Mouse (Mus musculus) hematopoietic stem cell, adult 5-6 weeks (primary cell): ENCODE measurements at regions not wholly inside any gene's neighbourhood (a gene's known extent, or its start where the extent isn't known, plus 50 kb on each side); places are given as distances from the start of the nearest gene placed in this dataset.
A peak's percentile ranks its signal among the peaks of the same experiment; 100 is the strongest.

Source experiments
- ATAC-seq, 2 experiments: fragments of 125-278 bp in 1 of 2; replicated peaks in 1 of 2; 2 replicates each; pipeline ENCODE4 v1.8.0; 2016 to 2017; ENCODE audit warnings: inconsistent platforms in 2 of 2, mild to moderate bottlenecking in 2 of 2, moderate number of reproducible peaks in 2 of 2, low read depth in 1 of 2, moderate TSS enrichment in 1 of 2; ENCODE audit not compliant: low FRiP score in 2 of 2, poor library complexity in 2 of 2, severe bottlenecking in 2 of 2, insufficient read depth in 1 of 2, low TSS enrichment in 1 of 2

DNA sequence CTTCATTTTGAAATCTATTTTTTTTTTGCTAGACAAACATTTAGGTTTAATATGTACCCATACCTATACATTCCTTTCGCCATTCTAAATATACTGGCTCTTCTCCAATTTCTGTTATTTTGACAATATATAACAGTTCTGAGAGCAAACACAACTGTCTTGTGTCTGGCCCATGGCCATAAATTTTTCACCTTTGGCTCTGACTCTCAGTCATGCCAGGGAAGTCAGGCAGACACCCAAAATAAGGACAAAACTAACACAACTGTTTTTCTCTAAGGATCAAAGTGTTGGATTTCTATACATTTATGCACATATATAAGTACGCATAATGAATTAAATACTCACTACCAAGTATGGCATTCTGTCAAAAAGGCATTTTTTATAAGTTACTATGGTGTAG, 331.3 kb downstream of the Gja1 start:
- ATAC-seq = no peak

- ATAC-seq = no peak
Measured at GRCm38 (mm10) chr10:56708886-56709285, 331.8 kb downstream of the Gja1 start.

DNA sequence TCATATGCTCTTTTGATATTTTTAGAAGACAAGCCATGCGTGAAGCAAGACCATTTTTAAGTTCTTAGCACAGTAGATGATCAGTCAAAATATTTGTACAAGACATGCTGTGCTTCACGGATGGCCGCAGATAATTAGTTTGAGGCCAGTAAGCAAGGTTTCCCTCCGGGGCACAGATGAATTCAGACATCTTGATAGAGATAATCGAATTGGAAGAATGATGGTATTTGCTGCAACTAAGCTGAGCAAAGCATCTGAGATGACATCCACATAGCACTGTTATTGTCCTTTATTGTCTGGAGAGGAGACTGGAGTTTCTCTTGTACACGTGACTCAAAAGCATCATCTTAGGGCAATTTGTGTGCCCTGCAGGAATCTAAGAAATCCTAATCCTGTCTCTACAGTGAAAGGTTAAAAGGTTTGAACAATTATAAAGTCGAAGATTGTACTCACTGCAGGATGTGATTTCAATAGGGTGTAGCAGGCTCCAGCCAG, 335.5 kb downstream of the Gja1 start:
- no peak for ATAC-seq

GRCm38 (mm10) chr10:56737073-56737472, 359.9 kb downstream of the Gja1 start:
- ATAC-seq = peak in 1 of 2 experiments; percentile 42; a peak in 2 of 4 replicates

DNA sequence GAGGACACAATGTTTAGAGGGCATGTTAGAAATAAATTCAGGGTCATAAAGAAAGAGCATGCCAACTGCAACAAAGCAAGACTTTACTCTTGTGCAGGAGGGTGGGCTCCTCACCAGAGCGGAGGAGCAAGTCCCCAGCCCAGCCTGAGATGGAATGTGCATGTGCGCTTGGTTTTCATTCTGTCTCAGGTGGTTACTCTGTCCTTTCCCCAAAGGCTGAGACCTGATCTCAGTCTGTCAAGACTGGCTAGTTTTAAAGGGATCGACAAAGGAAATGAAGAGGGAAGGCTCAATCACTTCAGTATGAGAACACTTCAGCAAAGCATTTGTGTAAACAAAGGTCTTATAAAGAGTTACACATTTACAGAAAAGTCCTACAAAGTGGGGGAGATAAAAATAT, 362.5 kb downstream of the Gja1 start:
- no peak for ATAC-seq

- no peak for ATAC-seq
Measured at GRCm38 (mm10) chr10:56752134-56752533, 375.0 kb downstream of the Gja1 start.

DNA sequence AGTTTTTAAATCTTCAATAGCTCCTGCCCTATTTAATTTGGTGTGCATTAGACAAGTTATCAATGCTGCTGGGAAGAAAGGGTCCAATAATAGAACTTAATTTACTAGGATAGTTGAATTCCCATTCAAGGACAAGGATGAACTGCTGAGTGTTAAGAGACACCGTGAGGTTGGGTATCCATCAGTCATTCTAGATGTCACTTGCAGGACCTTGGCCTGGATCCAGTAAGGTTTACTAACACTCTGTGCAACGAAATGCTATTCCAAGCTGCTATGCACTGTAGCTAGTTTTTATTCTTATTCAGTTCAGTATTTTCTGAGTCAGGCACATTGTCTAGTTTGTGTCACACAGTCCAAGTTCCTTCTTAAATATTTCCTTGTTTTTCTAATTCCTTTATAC, 376.4 kb downstream of the Gja1 start:
- ATAC-seq = no peak

GRCm38 (mm10) chr10:56754546-56755175, 377.5 kb downstream of the Gja1 start:
- no peak for ATAC-seq

- ATAC-seq = no peak
Measured at GRCm38 (mm10) chr10:56770629-56771028, 393.5 kb downstream of the Gja1 start.

GRCm38 (mm10) chr10:56782265-56782664, 405.1 kb downstream of the Gja1 start:
- no peak for ATAC-seq

GRCm38 (mm10) chr10:56783941-56784340, 406.8 kb downstream of the Gja1 start:
- ATAC-seq = no peak

- no peak for ATAC-seq
Measured at GRCm38 (mm10) chr10:56788081-56788480, 411.0 kb downstream of the Gja1 start.

DNA sequence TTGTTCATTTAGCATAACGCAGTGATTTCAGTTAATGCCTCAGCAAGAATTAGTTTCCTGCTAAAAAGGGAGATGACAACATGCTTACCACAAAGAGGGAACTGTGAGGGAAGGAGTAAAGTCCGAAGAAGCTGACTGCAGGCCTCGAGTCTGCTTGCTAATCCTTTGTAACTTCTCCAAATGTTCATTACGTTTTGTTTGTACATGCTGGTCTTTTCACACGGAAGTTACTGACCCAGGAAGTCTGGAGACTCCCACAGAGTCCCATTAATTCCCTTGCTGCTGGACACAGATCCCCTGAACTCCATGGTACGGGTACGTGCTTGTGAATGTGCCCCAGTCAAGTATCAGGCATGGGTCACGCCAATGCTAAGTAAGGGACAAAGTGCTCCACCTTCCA, 415.9 kb downstream of the Gja1 start:
- peak; percentile 56 to 59 for ATAC-seq

GRCm38 (mm10) chr10:56795396-56795795, 418.3 kb downstream of the Gja1 start:
- peak in 1 of 2 experiments; percentile 32; a peak in 1 of 4 replicates for ATAC-seq

- ATAC-seq = no peak
Measured at GRCm38 (mm10) chr10:56799307-56799706, 422.2 kb downstream of the Gja1 start.

- ATAC-seq = no peak
Measured at GRCm38 (mm10) chr10:56799745-56800144, 422.6 kb downstream of the Gja1 start.

- no peak for ATAC-seq
Measured at GRCm38 (mm10) chr10:56809006-56809405, 431.9 kb downstream of the Gja1 start.

- ATAC-seq = no peak
Measured at GRCm38 (mm10) chr10:56822158-56822557, 445.0 kb downstream of the Gja1 start.

DNA sequence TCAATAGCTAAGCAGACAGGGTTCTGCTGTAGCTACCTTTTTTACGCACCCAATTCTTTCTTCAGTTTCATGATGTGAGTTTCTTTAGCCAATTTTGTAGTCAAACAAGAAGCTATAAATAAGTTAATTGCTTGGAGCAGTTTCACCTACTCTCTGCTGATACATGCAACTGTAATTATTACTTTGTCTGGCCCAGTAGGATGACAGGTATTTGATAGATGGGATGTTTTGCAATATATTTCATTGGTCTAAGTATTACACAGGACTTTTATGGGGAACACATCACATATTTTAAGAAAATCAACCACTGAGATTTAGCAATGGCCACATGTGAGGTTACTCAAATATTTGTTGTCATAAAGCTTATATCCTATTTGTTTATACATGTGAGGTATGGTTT, 454.2 kb downstream of the Gja1 start:
- no peak for ATAC-seq
